Mouse (Mus musculus): ENCODE data around the gene Arhgef17. TPM values are rescaled to one million over a fixed set of nuclear protein-coding genes. Genes with fewer than 3 reads are reported as not detected.

The Arhgef17 gene
- polyA plus RNA-seq, 1 experiment from 2014 or later, result 0.17 TPM

- WGBS (ENCODE audit: missing documents), result 96% methylated on average over 3 of the region's 3 CpGs
- no peaks in the 10 kb centered on the region for H3K36me3 ChIP-seq (ENCODE audit: inconsistent target)
These were observed 107.2 kb downstream of the Arhgef17 start for GRCm38 (mm10) chr7:100824661-100825060.

More at GRCm38 (mm10) chr7:100824661-100825060, 107.2 kb downstream of the Arhgef17 start:
- Histone ChIP-seq H3K27ac (no peak overlapping the region), H3K4me3 (ENCODE audit: inconsistent target) (no peak overlapping the region), H3K79me2 (ENCODE audit: inconsistent target) (no peaks in the 10 kb centered on the region)

Other genes with a start within 250 kb of the Arhgef17 start
- 13.3 to 27.2 TPM (median 17.3 TPM) in 3 replicates for gene Fam168a, start 225.5 kb downstream of the Arhgef17 start, polyA plus RNA-seq (2018)
- 2.4 to 9.2 TPM (median 3.7 TPM) in 3 replicates for gene Relt, start 68.7 kb downstream of the Arhgef17 start, polyA plus RNA-seq (2018)
- 148 to 183 TPM (median 169 TPM) in 3 replicates for gene P2ry6, start 42.5 kb upstream of the Arhgef17 start, polyA plus RNA-seq (2018)
- gene P2ry2, start 80.8 kb upstream of the Arhgef17 start, polyA plus RNA-seq (2018), result 8.0 to 11.7 TPM (median 9.1 TPM) in 3 replicates
- gene Fchsd2, start 160.8 kb upstream of the Arhgef17 start, polyA plus RNA-seq (2018), result 39.2 to 50.7 TPM (median 43.9 TPM) in 3 replicates